Mouse (Mus musculus) spleen, adult 12 weeks (tissue): ENCODE measurements around the gene Pde4c.

Experiments
- DNase-seq: peaks from one replicate; pipeline ENCODE4 v3.0.0; 2022; ENCODE audit warnings: low spot score

Pde4c gene

GRCm38 (mm10) chr8:70752000-70752764 lies 28.7 kb downstream of the Pde4c start:
- peak; percentile 62 for DNase-seq

GRCm38 (mm10) chr8:70753151-70753550 lies 29.6 kb downstream of the Pde4c start:
- peak; percentile 56 for DNase-seq

- peak; percentile 89 for DNase-seq
Measured at GRCm38 (mm10) chr8:70754043-70754870, 30.7 kb downstream of the Pde4c start, which contains the start of gene Rab3a. TSS of gene Rab3a (plus strand) at chr8:70754679.

GRCm38 (mm10) chr8:70754871-70755660 lies 31.5 kb downstream of the Pde4c start:
- DNase-seq: no peak

GRCm38 (mm10) chr8:70755661-70756475 lies 32.3 kb downstream of the Pde4c start:
- DNase-seq: no peak

GRCm38 (mm10) chr8:70756476-70757040 lies 33.0 kb downstream of the Pde4c start:
- DNase-seq: no peak

- DNase-seq: peak; percentile 5
Measured at GRCm38 (mm10) chr8:70757523-70758307, 34.2 kb downstream of the Pde4c start.

GRCm38 (mm10) chr8:70758308-70758615 lies 34.7 kb downstream of the Pde4c start:
- DNase-seq: no peak

- no peak for DNase-seq
Measured at GRCm38 (mm10) chr8:70758616-70759561, 35.4 kb downstream of the Pde4c start.

- no peak for DNase-seq
Measured at GRCm38 (mm10) chr8:70760350-70760749, 36.8 kb downstream of the Pde4c start.

- peak; percentile 92 for DNase-seq
Measured at GRCm38 (mm10) chr8:70760775-70761406, 37.4 kb downstream of the Pde4c start, which contains the start of gene Mpv17l2. TSS of gene Mpv17l2 (minus strand) at chr8:70760946.

- peak; percentile 54 for DNase-seq
Measured at GRCm38 (mm10) chr8:70762118-70762517, 38.6 kb downstream of the Pde4c start.

GRCm38 (mm10) chr8:70763354-70763753 lies 39.8 kb downstream of the Pde4c start:
- DNase-seq: peak; percentile 69

GRCm38 (mm10) chr8:70764026-70764425 lies 40.5 kb downstream of the Pde4c start:
- peak; percentile 41 for DNase-seq

GRCm38 (mm10) chr8:70764676-70765075 lies 41.2 kb downstream of the Pde4c start:
- no peak for DNase-seq

GRCm38 (mm10) chr8:70765329-70765728 lies 41.8 kb downstream of the Pde4c start:
- DNase-seq: no peak

GRCm38 (mm10) chr8:70765838-70766570 lies 42.5 kb downstream of the Pde4c start:
- peak; percentile 61 for DNase-seq
